Mouse (Mus musculus): ENCODE measurements around the gene Zfp366. TPM values are rescaled to one million over a fixed set of nuclear protein-coding genes. Genes with fewer than 3 reads are reported as not detected.

Gene Zfp366
- polyA plus RNA-seq, 1 experiment from 2014 or later: 0.11 TPM

DNA sequence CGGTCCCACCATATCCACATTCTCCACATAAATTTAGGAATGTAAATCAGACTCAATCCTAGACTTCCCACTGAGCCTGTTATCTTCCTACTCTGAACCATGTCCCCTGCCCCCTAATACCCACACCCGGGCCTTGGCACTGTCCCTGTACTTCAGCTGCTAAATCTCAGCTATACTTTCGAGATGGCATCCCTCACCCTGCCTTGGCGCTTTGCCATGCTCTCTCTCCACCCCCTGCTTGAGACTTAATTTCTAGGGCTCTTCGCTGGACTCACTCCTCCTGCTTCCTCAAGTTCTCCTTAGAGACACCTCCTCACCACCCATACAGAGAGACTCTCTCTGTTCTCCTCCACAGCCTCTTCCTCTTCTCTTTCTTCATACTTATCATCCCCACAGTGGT, 115.3 kb downstream of the Zfp366 start:
- Histone ChIP-seq H3K9ac (ENCODE audit: low read depth, low read length) (no peak overlapping the region), H3K4me3 (ENCODE audit: low read depth, low read length) (no peak overlapping the region), H3K27me3 (ENCODE audit: control insufficient read depth, insufficient read depth, low read length) (no peaks in the 10 kb centered on the region), H3K27ac (ENCODE audit: low read depth, low read length) (no peak overlapping the region), H3K9me3 (replicated peaks; ENCODE audit: control insufficient read depth, low read length) (no peaks in the 10 kb centered on the region), H3K4me2 (no peak overlapping the region), H3K36me3 (ENCODE audit: control insufficient read depth, insufficient read depth, low read length) (no peaks in the 10 kb centered on the region), H3K4me1 (ENCODE audit: control insufficient read depth, insufficient read depth, low read length) (peaks cover 9% of the 10 kb centered on the region; the same call in 1 of the 2 replicates)
- WGBS (ENCODE audit: insufficient replicate concordance): 86% methylated on average over 5 of the region's 5 CpGs
- ATAC-seq (replicated peaks; ENCODE audit: insufficient number of reproducible peaks, low FRiP score, low TSS enrichment): no peak

Other genes with a start within 250 kb of the Zfp366 start
- gene 1700024P04Rik, start 200.3 kb upstream of the Zfp366 start, polyA plus RNA-seq (2014; fragmentation: Nextera tagmentation; extraction: Ambion mirVana): not detected in 2 replicates
- 57.0 and 59.6 TPM in 2 replicates for gene Ptcd2, start 159.9 kb downstream of the Zfp366 start, polyA plus RNA-seq (2014; fragmentation: Nextera tagmentation; extraction: Ambion mirVana)
- gene Mrps27, start 160.0 kb downstream of the Zfp366 start, polyA plus RNA-seq (2014; fragmentation: Nextera tagmentation; extraction: Ambion mirVana): 73.1 and 86.4 TPM in 2 replicates